Mouse (Mus musculus): ENCODE results near the gene Otp. TPM values are rescaled to one million over a fixed set of nuclear protein-coding genes. Genes with fewer than 3 reads are reported as not detected.
A peak's percentile ranks its signal among the peaks of the same experiment; 100 is the strongest.

The Otp gene
- polyA plus RNA-seq (2015; fragmentation: Nextera tagmentation; extraction: Ambion mirVana): not detected in 2 replicates

DNA sequence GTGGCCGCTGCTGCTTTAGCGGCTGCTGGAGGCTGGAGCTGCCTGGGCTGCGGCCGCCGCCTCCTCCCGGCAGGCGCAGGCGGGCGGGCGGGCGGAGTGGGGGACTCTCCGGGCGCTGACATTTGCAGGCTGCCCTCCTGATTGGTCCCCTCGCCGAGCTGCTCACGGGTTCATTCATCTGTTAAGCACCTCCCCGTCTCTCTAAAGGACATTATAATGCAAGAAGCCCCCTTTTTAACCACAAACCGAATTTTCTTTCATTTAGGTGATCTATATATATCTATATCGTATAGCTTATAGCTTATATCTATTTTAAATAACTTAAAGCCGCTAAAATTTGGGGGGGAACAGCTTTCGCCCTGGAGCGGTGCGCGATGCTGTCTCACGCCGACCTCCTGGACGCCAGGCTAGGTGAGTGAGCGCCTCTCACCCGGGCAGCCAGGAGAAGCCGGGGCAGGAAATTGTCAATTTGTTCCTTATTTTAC, at the start of gene Otp:
Otp (plus strand) TSS at position 207 of the 485 bp plus-strand sequence.
- no peaks in the 10 kb centered on the region for H3K9me3 ChIP-seq
- H3K27me3 ChIP-seq: peaks cover 86% of the 10 kb centered on the region
- no peak within 1 kb of the TSS for H3K4me2 ChIP-seq
- H3K9ac ChIP-seq: no peak within 1 kb of the TSS
- under 1% methylated on average over 30 of the region's 30 CpGs for WGBS
- H3K27ac ChIP-seq: no peak within 1 kb of the TSS
- ATAC-seq (ENCODE audit: insufficient number of reproducible peaks, insufficient read depth, low FRiP score, low TSS enrichment, low read depth): no peak
- H3K4me3 ChIP-seq: no peak within 1 kb of the TSS
- H3K36me3 ChIP-seq: no peaks in the 10 kb centered on the region
- H3K4me1 ChIP-seq: peaks cover 12% of the 10 kb centered on the region

DNA sequence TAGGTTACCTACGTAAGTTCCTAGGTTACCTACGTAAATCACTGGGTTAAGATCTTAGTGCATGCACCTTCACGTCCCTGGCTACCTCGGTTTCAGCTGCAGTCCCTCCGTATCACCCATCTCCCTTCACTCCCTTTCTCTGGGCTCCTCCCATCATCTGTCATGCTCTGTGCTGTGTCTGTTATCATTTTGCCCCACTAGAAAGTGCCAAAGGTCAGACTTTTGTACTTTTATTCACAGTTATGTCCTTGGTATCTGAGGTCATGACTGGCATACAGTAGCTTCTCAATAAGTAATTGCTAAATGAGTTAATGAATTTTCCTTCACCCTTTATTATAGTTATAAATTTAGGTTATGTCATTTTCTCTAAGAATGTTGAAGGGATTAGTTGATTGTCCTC, 49.0 kb upstream of the Otp start:
- Histone ChIP-seq H3K4me1 (peaks cover 8% of the 10 kb centered on the region; the same call in 1 of the 2 replicates), H3K27ac (no peak overlapping the region), H3K9me3 (no peaks in the 10 kb centered on the region), H3K36me3 (peaks cover 8% of the 10 kb centered on the region; the same call in 1 of the 2 replicates), H3K27me3 (no peaks in the 10 kb centered on the region), H3K9ac (no peak overlapping the region), H3K4me3 (no peak overlapping the region), H3K4me2 (no peak overlapping the region)
- WGBS: 85% methylated on average over 5 of the region's 5 CpGs
- ATAC-seq (ENCODE audit: insufficient number of reproducible peaks, insufficient read depth, low FRiP score, low TSS enrichment, low read depth): no peak

DNA sequence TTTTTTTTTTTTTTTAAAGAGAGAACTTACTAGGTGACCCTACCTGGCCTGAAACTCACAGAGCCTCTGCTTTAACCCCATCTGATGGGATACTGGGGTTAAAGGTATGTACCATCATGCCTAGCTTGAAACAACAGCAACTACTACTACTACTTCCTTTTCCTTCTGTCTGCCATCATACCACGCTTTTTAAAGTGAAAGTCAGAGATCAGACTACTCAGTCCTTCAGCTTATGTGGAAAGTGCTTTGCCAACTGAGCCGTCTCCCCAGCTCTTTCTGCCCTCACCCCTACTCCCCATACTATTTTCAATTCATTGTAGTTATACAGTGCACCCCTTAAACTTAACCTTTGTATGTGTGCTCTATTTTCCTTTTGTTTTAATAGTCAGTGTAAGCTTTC, 48.4 kb upstream of the Otp start:
- Histone ChIP-seq H3K27ac (no peak overlapping the region), H3K4me3 (no peak overlapping the region), H3K36me3 (peaks cover 8% of the 10 kb centered on the region; the same call in 1 of the 2 replicates), H3K27me3 (no peaks in the 10 kb centered on the region), H3K9ac (no peak overlapping the region), H3K9me3 (no peaks in the 10 kb centered on the region), H3K4me1 (peaks cover 8% of the 10 kb centered on the region; the same call in 1 of the 2 replicates), H3K4me2 (no peak overlapping the region)
- 70% methylated on average over 2 of the region's 2 CpGs for WGBS
- no peak for ATAC-seq (ENCODE audit: insufficient number of reproducible peaks, insufficient read depth, low FRiP score, low TSS enrichment, low read depth)

DNA sequence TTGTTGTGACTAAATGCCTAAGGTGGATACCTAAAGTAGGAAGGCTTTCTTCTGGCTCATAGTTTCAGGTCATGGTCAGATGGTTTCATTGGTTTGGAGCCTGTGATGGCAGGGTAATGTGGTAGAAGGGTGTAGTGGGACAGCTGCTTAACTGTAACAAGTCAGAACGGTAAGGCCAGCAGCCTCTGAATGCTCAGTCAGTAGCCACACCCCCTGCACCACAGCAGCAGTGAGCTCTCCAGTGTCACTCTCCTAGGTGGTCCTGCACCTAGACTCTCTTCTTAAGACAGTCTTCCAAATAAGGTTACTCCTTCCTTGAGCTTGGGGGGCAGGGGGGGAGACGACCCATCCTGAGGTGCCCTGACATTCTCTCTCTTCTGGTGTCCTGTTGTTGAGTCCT, 47.6 kb upstream of the Otp start:
- Histone ChIP-seq H3K4me2 (no peak overlapping the region), H3K27me3 (no peaks in the 10 kb centered on the region), H3K9me3 (no peaks in the 10 kb centered on the region), H3K27ac (no peak overlapping the region), H3K4me1 (peaks cover 8% of the 10 kb centered on the region; the same call in 1 of the 2 replicates), H3K9ac (no peak overlapping the region), H3K36me3 (peaks cover 14% of the 10 kb centered on the region), H3K4me3 (no peak overlapping the region)
- 45% methylated on average over 2 of the region's 2 CpGs for WGBS
- no peak for ATAC-seq (ENCODE audit: insufficient number of reproducible peaks, insufficient read depth, low FRiP score, low TSS enrichment, low read depth)

DNA sequence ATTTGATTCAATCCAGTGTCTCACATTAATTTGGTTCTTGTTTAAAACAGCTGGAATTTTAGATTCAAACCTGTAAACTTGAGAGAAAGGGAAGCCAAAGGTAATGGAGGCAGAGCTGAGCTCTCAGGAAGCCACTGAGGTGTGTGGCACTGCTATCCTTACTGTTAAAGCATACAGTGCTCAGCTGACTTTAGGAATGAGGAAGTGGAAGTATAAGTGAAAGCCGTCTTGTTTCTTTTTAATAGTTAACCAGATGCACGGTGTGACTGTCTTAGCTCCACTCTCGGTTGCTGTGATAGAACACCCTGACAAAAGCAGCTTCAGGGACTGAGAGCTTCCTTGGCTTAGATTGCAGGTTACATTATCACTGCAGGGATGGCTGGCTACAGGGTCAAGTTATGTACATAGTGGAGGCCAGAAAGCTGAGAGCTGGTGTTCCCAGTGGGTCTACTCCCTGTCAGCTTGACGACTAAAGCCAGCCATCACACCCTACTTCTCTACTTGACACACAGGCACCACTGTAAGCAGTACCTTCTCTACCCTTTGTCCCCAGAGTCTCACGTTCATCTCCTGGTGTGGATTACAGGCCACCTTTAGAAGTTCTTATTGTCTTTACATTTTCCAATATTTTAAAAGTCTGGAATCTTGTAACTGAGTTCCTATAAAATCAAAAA, 37.2 kb upstream of the Otp start:
- H3K4me3 ChIP-seq: no peak overlapping the region
- H3K4me2 ChIP-seq: no peak overlapping the region
- no peak for ATAC-seq (ENCODE audit: insufficient number of reproducible peaks, insufficient read depth, low FRiP score, low TSS enrichment, low read depth)
- WGBS: 68% methylated on average over 5 of the region's 5 CpGs
- H3K27ac ChIP-seq: peak overlapping the region; percentile 44; the same call in 1 of the 2 replicates
- H3K27me3 ChIP-seq: no peaks in the 10 kb centered on the region
- H3K9me3 ChIP-seq: no peaks in the 10 kb centered on the region
- no peak overlapping the region for H3K9ac ChIP-seq
- peaks cover 46% of the 10 kb centered on the region for H3K36me3 ChIP-seq
- peaks cover 14% of the 10 kb centered on the region for H3K4me1 ChIP-seq

DNA sequence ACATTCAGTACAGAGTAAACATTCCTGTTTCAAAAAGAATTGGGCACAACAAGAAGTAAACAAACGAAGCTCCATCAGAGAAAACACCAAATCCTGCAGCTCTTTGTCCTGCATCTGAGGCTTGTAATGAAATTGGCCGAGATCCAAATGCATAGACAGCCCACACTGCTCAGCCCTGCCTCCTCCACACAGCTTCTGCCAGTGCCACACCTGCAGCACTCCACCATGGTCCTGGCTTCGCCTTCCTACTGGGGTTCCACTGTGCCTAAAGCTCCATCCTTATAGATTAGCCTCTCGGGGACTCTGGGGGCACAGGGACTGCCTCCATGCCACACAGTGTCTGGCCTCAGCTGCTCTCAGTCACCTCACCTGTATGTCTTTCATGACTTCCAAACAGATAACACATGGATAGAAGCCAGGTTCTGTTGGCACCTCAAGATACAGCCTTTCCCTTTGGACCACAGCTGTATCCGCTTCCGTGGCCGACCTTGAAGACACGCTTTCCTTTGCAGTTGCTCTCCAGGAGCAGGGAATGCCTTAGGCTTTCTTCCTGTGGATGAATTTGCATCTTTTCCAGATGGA, 36.6 kb upstream of the Otp start:
- ATAC-seq (ENCODE audit: insufficient number of reproducible peaks, insufficient read depth, low FRiP score, low TSS enrichment, low read depth): 0 out of 2 replicates have a peak, but pooled peaks have one; percentile 67
- H3K36me3 ChIP-seq: peaks cover 45% of the 10 kb centered on the region
- no peak overlapping the region for H3K4me2 ChIP-seq

DNA sequence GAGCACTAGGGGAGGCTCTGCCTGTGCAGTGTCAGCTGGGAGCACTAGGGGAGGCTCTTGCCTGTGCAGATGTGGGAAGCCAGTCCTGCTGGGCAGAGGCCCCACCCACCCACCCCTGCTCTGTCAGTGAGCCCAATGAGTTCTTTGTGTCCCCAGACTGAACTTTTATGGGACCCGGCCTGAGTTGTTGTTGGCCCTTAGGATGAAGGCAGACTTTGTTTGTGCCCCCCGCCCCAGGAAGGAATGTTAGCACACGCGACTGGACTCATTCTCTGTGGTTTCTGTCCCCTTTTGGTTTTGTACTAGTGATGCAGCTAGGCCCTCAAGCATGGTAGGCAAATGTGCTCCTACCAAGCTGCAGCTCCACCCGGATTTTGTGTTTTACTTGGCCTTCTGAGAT, 32.2 kb upstream of the Otp start:
- no peak overlapping the region for H3K4me2 ChIP-seq
- no peaks in the 10 kb centered on the region for H3K27me3 ChIP-seq
- no peak overlapping the region for H3K4me3 ChIP-seq
- no peak overlapping the region for H3K9ac ChIP-seq
- no peaks in the 10 kb centered on the region for H3K9me3 ChIP-seq
- H3K36me3 ChIP-seq: peaks cover 22% of the 10 kb centered on the region
- H3K27ac ChIP-seq: no peak overlapping the region
- ATAC-seq (ENCODE audit: insufficient number of reproducible peaks, insufficient read depth, low FRiP score, low TSS enrichment, low read depth): no peak
- 37% methylated on average over 5 of the region's 5 CpGs for WGBS
- peaks cover 11% of the 10 kb centered on the region for H3K4me1 ChIP-seq

More for the DNA sequence above, 36.6 kb upstream of the Otp start:
- WGBS: 71% methylated on average over 8 of the region's 8 CpGs
- H3K9me3 ChIP-seq: no peaks in the 10 kb centered on the region
- H3K9ac ChIP-seq: no peak overlapping the region
- no peaks in the 10 kb centered on the region for H3K27me3 ChIP-seq
- peaks cover 14% of the 10 kb centered on the region for H3K4me1 ChIP-seq
- H3K4me3 ChIP-seq: no peak overlapping the region
- 0 out of 2 replicates have a peak overlapping the region, but pooled peaks have one; percentile 29 for H3K27ac ChIP-seq

DNA sequence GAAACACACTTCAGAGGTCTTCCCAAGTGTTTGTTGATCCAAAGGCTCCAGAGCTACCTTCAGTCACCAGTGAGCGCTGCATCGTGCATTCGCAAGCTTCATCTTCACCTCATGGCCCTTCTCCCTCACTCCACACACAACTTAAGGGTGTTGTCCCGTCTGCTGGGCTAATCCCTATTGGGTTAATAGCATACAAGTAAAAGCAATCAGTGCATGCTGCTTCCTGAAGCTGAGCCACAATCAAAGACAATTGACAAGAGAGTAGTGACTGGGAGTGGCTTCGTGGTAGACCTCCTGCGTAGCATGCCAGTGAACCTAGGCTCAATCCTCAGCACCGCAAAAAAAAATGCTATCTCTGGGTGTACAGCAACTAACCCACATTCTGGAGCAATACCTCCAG, 27.5 kb upstream of the Otp start:
- peaks cover 8% of the 10 kb centered on the region; the same call in 1 of the 2 replicates for H3K36me3 ChIP-seq
- 78% methylated on average over 7 of the region's 7 CpGs for whole genome bisulfite sequencing

DNA sequence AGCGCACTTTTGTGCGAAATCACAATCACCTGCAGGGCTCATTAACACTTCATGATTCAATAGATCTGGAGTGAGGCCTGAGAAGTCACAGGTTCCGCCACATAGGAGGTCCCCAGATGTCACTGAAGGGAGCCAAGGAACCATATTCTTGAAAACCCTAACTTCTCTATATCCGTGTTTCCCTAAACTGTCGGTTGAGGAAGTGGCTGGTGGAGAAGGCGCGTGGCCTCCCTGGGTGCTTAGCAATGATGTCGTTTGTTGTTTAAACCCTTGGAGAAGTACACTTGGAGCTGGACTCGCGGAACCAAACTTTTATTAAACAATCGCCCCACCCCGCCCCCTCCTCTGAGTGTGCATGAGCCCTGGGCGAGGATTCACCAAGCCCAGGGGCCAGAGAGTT, 26.1 kb upstream of the Otp start:
- no peak overlapping the region for H3K4me2 ChIP-seq
- no peaks in the 10 kb centered on the region for H3K27me3 ChIP-seq
- no peak overlapping the region for H3K27ac ChIP-seq
- 84% methylated on average over 13 of the region's 13 CpGs for WGBS
- no peak for ATAC-seq (ENCODE audit: insufficient number of reproducible peaks, insufficient read depth, low FRiP score, low TSS enrichment, low read depth)
- no peak overlapping the region for H3K4me3 ChIP-seq
- no peaks in the 10 kb centered on the region for H3K9me3 ChIP-seq
- peaks cover 12% of the 10 kb centered on the region; the same call in 1 of the 2 replicates for H3K4me1 ChIP-seq
- no peak overlapping the region for H3K9ac ChIP-seq
- H3K36me3 ChIP-seq: no peaks in the 10 kb centered on the region

More for the DNA sequence above, 27.5 kb upstream of the Otp start:
- Histone ChIP-seq H3K9ac (no peak overlapping the region), H3K9me3 (no peaks in the 10 kb centered on the region), H3K27me3 (no peaks in the 10 kb centered on the region), H3K4me3 (no peak overlapping the region), H3K4me2 (no peak overlapping the region), H3K27ac (no peak overlapping the region), H3K4me1 (0 out of 2 replicates have a peak, but pooled peaks cover 4% of the 10 kb centered on the region)
- no peak for ATAC-seq (ENCODE audit: insufficient number of reproducible peaks, insufficient read depth, low FRiP score, low TSS enrichment, low read depth)

DNA sequence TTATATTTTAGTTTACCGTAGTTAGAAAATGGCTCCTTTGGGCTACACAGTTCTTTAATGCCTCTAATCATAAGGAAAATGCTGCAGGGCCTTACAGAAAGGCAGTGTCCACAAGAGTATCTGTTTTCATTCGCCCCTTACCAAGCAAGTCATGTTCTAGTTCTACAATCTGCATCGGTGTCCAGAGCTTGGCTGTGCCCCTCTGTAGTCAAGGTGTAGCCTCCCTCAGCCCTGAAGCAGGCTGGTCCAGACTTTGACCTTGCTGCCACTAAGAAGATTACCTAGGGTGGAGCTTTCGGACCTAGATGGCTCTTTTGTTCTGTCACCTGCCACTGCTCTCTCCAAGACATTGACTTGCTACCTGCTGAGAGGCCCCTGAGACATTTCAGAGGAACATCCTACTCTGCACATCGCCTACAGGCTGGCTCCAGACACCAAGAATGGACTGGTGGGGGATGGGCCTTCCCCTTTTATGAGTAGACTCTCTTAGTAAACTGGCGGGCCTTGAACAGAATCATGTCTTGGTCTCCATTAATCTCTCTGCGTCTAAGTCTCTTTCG, 17.3 kb upstream of the Otp start:
- Histone ChIP-seq H3K27ac (no peak overlapping the region), H3K9me3 (no peaks in the 10 kb centered on the region), H3K4me1 (peaks cover 12% of the 10 kb centered on the region; the same call in 1 of the 2 replicates), H3K27me3 (peaks cover 27% of the 10 kb centered on the region), H3K4me3 (no peak overlapping the region), H3K4me2 (no peak overlapping the region), H3K36me3 (no peaks in the 10 kb centered on the region), H3K9ac (no peak overlapping the region)
- 62% methylated on average over 8 of the region's 8 CpGs for WGBS
- no peak for ATAC-seq (ENCODE audit: insufficient number of reproducible peaks, insufficient read depth, low FRiP score, low TSS enrichment, low read depth)

DNA sequence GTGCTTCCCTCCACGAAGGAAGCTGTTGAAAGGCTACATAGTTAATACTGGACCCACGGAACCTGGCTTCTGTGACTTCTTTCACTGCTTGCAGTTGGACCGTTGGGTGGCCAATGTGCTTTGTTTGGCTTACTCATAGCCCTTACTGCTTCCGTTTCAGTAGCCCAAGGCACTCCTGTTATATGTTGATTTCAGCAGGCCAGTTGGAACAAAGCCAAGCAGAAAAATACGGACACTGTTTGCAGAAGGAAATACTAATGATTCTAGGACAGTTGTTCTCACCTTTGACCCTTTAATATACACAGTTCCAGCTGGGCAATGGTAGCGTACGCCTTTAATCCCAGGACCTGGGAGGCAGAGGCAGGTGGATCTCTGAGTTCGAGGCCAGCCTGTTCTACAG, 16.1 kb upstream of the Otp start:
- peaks cover 38% of the 10 kb centered on the region for H3K27me3 ChIP-seq
- WGBS: 77% methylated on average over 8 of the region's 8 CpGs
- 0 out of 2 replicates have a peak, but pooled peaks cover 4% of the 10 kb centered on the region for H3K4me1 ChIP-seq
- H3K9ac ChIP-seq: no peak overlapping the region
- no peak overlapping the region for H3K4me2 ChIP-seq
- H3K9me3 ChIP-seq: no peaks in the 10 kb centered on the region
- H3K27ac ChIP-seq: no peak overlapping the region
- no peaks in the 10 kb centered on the region for H3K36me3 ChIP-seq
- no peak overlapping the region for H3K4me3 ChIP-seq
- no peak for ATAC-seq (ENCODE audit: insufficient number of reproducible peaks, insufficient read depth, low FRiP score, low TSS enrichment, low read depth)
